Mouse (Mus musculus): Measurements from ENCODE around the gene Eps8. TPM values are rescaled to one million over a fixed set of nuclear protein-coding genes. Genes with fewer than 3 reads are reported as not detected.

Gene Eps8
- polyA plus RNA-seq, 1 experiment from 2014 or later, result 4.8 TPM

GRCm38 (mm10) chr6:137440559-137441486, 213.9 kb downstream of the Eps8 start:
- Histone ChIP-seq H3K27me3 (ENCODE audit: insufficient read depth, low read length) (no peaks in the 10 kb centered on the region), H3K36me3 (replicated peaks; ENCODE audit: insufficient read depth, low read length) (no peaks in the 10 kb centered on the region), H3K27ac (ENCODE audit: low read depth) (no peak overlapping the region), H3K4me2 (ENCODE audit: low read depth, low read length) (no peak overlapping the region), H3K9me3 (ENCODE audit: low read length) (no peaks in the 10 kb centered on the region), H3K9ac (replicated peaks) (no peak overlapping the region), H3K4me1 (ENCODE audit: insufficient read depth) (no peaks in the 10 kb centered on the region), H3K4me3 (ENCODE audit: low read depth, low read length) (no peak overlapping the region)
- ATAC-seq (no peak), DNase-seq (no peak)
- no peak for TF ChIP-seq EP300 (IDR thresholded peaks at IDR 0.05; ENCODE audit: low read depth)
- 61% methylated on average over 19 of the region's 19 CpGs for WGBS (ENCODE audit: insufficient replicate concordance)

DNA sequence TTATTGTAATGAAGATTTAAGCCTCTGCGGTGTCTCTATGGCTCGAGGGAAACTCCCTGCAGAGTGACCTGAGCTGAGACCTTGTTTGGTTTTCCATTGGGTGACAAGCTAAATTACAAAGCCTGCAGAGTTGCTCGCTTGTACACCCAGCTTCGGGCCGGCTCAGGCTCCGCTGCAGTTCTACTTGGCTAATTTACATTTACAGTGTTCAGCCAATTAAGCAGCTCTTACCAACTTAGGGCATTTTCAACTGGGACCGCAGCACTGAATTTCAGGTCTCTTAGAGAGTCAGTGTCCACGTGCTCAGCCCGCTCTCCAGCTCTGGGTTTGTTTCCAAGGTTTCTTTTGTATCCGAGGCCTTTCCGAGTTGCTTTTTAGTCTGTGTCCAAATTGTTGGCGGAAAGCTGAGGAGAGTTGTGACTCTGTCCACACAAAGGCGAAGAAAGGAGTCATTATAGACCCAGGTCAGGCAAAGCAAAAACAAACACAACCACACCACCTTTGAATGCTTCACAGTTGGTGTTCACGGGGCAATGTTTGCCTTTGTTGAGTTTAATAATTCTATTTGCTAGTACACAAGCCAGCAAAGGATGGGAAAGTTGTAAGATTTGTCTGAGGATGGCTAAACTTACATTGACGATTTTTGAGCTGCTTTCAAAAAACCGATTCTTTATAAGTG, 216.6 kb downstream of the Eps8 start:
- Histone ChIP-seq H3K27ac (ENCODE audit: low read depth) (no peak overlapping the region), H3K36me3 (replicated peaks; ENCODE audit: insufficient read depth, low read length) (no peaks in the 10 kb centered on the region), H3K4me3 (ENCODE audit: low read depth, low read length) (no peak overlapping the region), H3K4me1 (ENCODE audit: insufficient read depth) (no peaks in the 10 kb centered on the region), H3K9ac (replicated peaks) (no peak overlapping the region), H3K4me2 (ENCODE audit: low read depth, low read length) (no peak overlapping the region), H3K27me3 (ENCODE audit: insufficient read depth, low read length) (no peaks in the 10 kb centered on the region), H3K9me3 (ENCODE audit: low read length) (no peaks in the 10 kb centered on the region)
- TF ChIP-seq EP300 (IDR thresholded peaks at IDR 0.05; ENCODE audit: low read depth) (no peak), CTCF (IDR thresholded peaks at IDR 0.05; ENCODE audit: low read depth) (no peak)
- 63% methylated on average over 16 of the region's 16 CpGs for WGBS (ENCODE audit: insufficient replicate concordance)
- DNase-seq, result no peak
- no peak for ATAC-seq

DNA sequence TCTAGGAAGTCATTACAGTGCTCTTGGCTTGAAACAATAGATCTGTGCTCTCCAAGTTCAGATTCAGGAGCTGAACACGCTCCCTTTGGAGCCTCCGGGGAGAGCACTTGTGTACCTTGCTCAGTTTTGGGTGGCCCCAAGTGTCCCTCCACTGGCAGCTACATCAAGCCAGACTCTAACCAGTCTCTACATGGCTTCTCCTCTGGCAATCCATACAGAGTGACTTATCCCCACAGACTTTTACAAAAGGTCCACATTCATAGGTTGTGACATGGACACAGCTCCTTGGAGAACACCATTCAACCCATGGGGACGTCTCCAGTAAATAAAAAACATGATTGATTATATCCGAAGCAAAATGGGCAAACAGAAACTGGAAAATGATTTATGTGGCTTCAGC, 217.2 kb downstream of the Eps8 start:
- TF ChIP-seq CTCF (IDR thresholded peaks at IDR 0.05; ENCODE audit: low read depth), result no peak
- TF ChIP-seq EP300 (IDR thresholded peaks at IDR 0.05; ENCODE audit: low read depth), result no peak
- WGBS (ENCODE audit: insufficient replicate concordance), result 66% methylated on average over 4 of the region's 4 CpGs

GRCm38 (mm10) chr6:137433521-137434137, 221.0 kb downstream of the Eps8 start:
- 65% methylated on average over 14 of the region's 14 CpGs for WGBS (ENCODE audit: insufficient replicate concordance)
- no peak overlapping the region for H3K4me2 ChIP-seq (ENCODE audit: low read depth, low read length)
- H3K9me3 ChIP-seq (ENCODE audit: low read length), result no peaks in the 10 kb centered on the region
- DNase-seq, result no peak
- H3K9ac ChIP-seq (replicated peaks), result no peak overlapping the region
- no peaks in the 10 kb centered on the region for H3K36me3 ChIP-seq (replicated peaks; ENCODE audit: insufficient read depth, low read length)
- no peaks in the 10 kb centered on the region for H3K4me1 ChIP-seq (ENCODE audit: insufficient read depth)
- ATAC-seq, result no peak
- no peak overlapping the region for H3K4me3 ChIP-seq (ENCODE audit: low read depth, low read length)
- H3K27me3 ChIP-seq (ENCODE audit: insufficient read depth, low read length), result no peaks in the 10 kb centered on the region
- no peak overlapping the region for H3K27ac ChIP-seq (ENCODE audit: low read depth)
- TF ChIP-seq CTCF (IDR thresholded peaks at IDR 0.05; ENCODE audit: low read depth) (no peak), EP300 (IDR thresholded peaks at IDR 0.05; ENCODE audit: low read depth) (no peak)

More for the DNA sequence above, 217.2 kb downstream of the Eps8 start:
- Histone ChIP-seq H3K9me3 (ENCODE audit: low read length) (no peaks in the 10 kb centered on the region), H3K27ac (ENCODE audit: low read depth) (no peak overlapping the region), H3K27me3 (ENCODE audit: insufficient read depth, low read length) (no peaks in the 10 kb centered on the region), H3K9ac (replicated peaks) (no peak overlapping the region), H3K4me3 (ENCODE audit: low read depth, low read length) (no peak overlapping the region), H3K4me1 (ENCODE audit: insufficient read depth) (no peaks in the 10 kb centered on the region), H3K4me2 (ENCODE audit: low read depth, low read length) (no peak overlapping the region), H3K36me3 (replicated peaks; ENCODE audit: insufficient read depth, low read length) (no peaks in the 10 kb centered on the region)
- DNase-seq (no peak), ATAC-seq (no peak)

Other genes starting within 250 kb of the Eps8 start
- gene Strap, start 80.2 kb upstream of the Eps8 start, polyA plus RNA-seq (2015; fragmentation: Nextera tagmentation; extraction: Ambion mirVana), result 57.7 and 60.1 TPM in 2 replicates
- 42.5 and 43.6 TPM in 2 replicates for gene Dera, start 99.7 kb upstream of the Eps8 start, polyA plus RNA-seq (2015; fragmentation: Nextera tagmentation; extraction: Ambion mirVana)

All from liver, postnatal 0 days (tissue).